Mouse (Mus musculus): Measurements from ENCODE around the gene Pnpla3. TPM values are rescaled to one million over a fixed set of nuclear protein-coding genes. Genes with fewer than 3 reads are reported as not detected.
"Not testable (repeated sequence)": the region's sequence is repeated elsewhere in the genome, so short reads cannot be mapped to it uniquely, and the experiment has no call there.

Pnpla3 gene
- total and polyA plus RNA-seq, 2 experiments: 2.6 to 10.6 TPM

- Histone ChIP-seq H3K36me3 (ENCODE audit: control insufficient read depth, insufficient read depth, low read length) (no peaks in the 10 kb centered on the region), H3K27ac (replicated peaks; ENCODE audit: insufficient read depth, low read depth, low read length) (no peak overlapping the region), H3K4me1 (ENCODE audit: control insufficient read depth, insufficient read depth, low read length) (peaks cover 10% of the 10 kb centered on the region), H3K27me3 (ENCODE audit: control insufficient read depth, insufficient read depth, low read length) (no peaks in the 10 kb centered on the region), H3K79me2 (ENCODE audit: control insufficient read depth, insufficient read depth, low read length) (no peaks in the 10 kb centered on the region), H3K9ac (ENCODE audit: low read depth, low read length) (no peak overlapping the region), H3K4me3 (ENCODE audit: insufficient read depth, low read depth, low read length) (no peak overlapping the region)
- DNase-seq (ENCODE audit: extremely low read depth, low read depth, low spot score): no peak
- 79% methylated on average over 12 of the region's 12 CpGs for WGBS
- no peak for TF ChIP-seq POLR2A (IDR thresholded peaks at IDR 0.05; ENCODE audit: extremely low read depth, insufficient read depth, low read length)
- no peak for TF ChIP-seq CTCF (IDR thresholded peaks at IDR 0.05; ENCODE audit: low read depth, low read length)
Measured at GRCm38 (mm10) chr15:84136473-84137415, 30.9 kb upstream of the Pnpla3 start.

- peak; percentile 89 for DNase-seq (ENCODE audit: extremely low read depth, low read depth, low spot score)
- no peak for TF ChIP-seq POLR2A (IDR thresholded peaks at IDR 0.05; ENCODE audit: extremely low read depth, insufficient read depth, low read length)
- TF ChIP-seq CTCF (IDR thresholded peaks at IDR 0.05; ENCODE audit: low read depth, low read length): no peak
- no peaks in the 10 kb centered on the region for H3K79me2 ChIP-seq (ENCODE audit: control insufficient read depth, insufficient read depth, low read length)
- H3K27ac ChIP-seq (replicated peaks; ENCODE audit: insufficient read depth, low read depth, low read length): no peak overlapping the region
- no peak overlapping the region for H3K4me3 ChIP-seq (ENCODE audit: insufficient read depth, low read depth, low read length)
- peaks cover 4% of the 10 kb centered on the region for H3K4me1 ChIP-seq (ENCODE audit: control insufficient read depth, insufficient read depth, low read length)
- H3K36me3 ChIP-seq (ENCODE audit: control insufficient read depth, insufficient read depth, low read length): no peaks in the 10 kb centered on the region
- WGBS: 28% methylated on average over 5 of the region's 5 CpGs
- H3K27me3 ChIP-seq (ENCODE audit: control insufficient read depth, insufficient read depth, low read length): no peaks in the 10 kb centered on the region
- H3K9ac ChIP-seq (ENCODE audit: low read depth, low read length): no peak overlapping the region
Measured at GRCm38 (mm10) chr15:84139592-84140005, 28.0 kb upstream of the Pnpla3 start.

DNA sequence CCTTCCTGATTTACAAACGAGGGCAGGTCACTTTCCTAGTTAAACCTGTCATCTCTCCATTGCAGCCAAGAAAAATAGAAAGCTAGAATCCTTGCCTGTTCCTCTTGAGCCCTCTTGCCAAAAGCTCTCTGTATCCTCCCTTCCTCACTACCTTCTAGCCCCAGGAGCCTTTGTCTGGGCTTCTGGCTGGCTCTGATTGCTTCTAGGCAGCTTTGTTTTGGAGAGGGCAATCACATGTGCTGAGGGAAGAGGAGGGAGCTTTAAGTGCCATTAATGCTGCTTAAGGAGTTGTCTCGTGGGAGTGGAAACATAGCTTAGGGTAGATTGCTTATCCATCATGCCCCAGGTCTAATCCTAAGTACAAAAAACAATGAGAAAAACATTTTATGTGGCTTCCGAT lies 27.5 kb upstream of the Pnpla3 start:
- 53% methylated on average over 3 of the region's 3 CpGs for whole genome bisulfite sequencing
- Histone ChIP-seq H3K79me2 (ENCODE audit: control insufficient read depth, insufficient read depth, low read length) (no peaks in the 10 kb centered on the region), H3K4me1 (ENCODE audit: control insufficient read depth, insufficient read depth, low read length) (peaks cover 4% of the 10 kb centered on the region), H3K27ac (replicated peaks; ENCODE audit: insufficient read depth, low read depth, low read length) (no peak overlapping the region), H3K27me3 (ENCODE audit: control insufficient read depth, insufficient read depth, low read length) (no peaks in the 10 kb centered on the region), H3K36me3 (ENCODE audit: control insufficient read depth, insufficient read depth, low read length) (no peaks in the 10 kb centered on the region), H3K9ac (ENCODE audit: low read depth, low read length) (no peak overlapping the region), H3K4me3 (ENCODE audit: insufficient read depth, low read depth, low read length) (no peak overlapping the region)
- DNase-seq (ENCODE audit: extremely low read depth, low read depth, low spot score): no peak
- TF ChIP-seq CTCF (IDR thresholded peaks at IDR 0.05; ENCODE audit: low read depth, low read length) (no peak), POLR2A (IDR thresholded peaks at IDR 0.05; ENCODE audit: extremely low read depth, insufficient read depth, low read length) (no peak)

- no peak overlapping the region for H3K9ac ChIP-seq (ENCODE audit: low read depth, low read length)
- DNase-seq (ENCODE audit: extremely low read depth, low read depth, low spot score): no peak
- H3K27me3 ChIP-seq (ENCODE audit: control insufficient read depth, insufficient read depth, low read length): no peaks in the 10 kb centered on the region
- whole genome bisulfite sequencing: 72% methylated on average over 5 of the region's 5 CpGs
- no peaks in the 10 kb centered on the region for H3K79me2 ChIP-seq (ENCODE audit: control insufficient read depth, insufficient read depth, low read length)
- H3K27ac ChIP-seq (replicated peaks; ENCODE audit: insufficient read depth, low read depth, low read length): no peak overlapping the region
- no peak overlapping the region for H3K4me3 ChIP-seq (ENCODE audit: insufficient read depth, low read depth, low read length)
- H3K36me3 ChIP-seq (ENCODE audit: control insufficient read depth, insufficient read depth, low read length): no peaks in the 10 kb centered on the region
- TF ChIP-seq POLR2A (IDR thresholded peaks at IDR 0.05; ENCODE audit: extremely low read depth, insufficient read depth, low read length) (no peak), CTCF (IDR thresholded peaks at IDR 0.05; ENCODE audit: low read depth, low read length) (no peak)
- peaks cover 4% of the 10 kb centered on the region for H3K4me1 ChIP-seq (ENCODE audit: control insufficient read depth, insufficient read depth, low read length)
Measured at GRCm38 (mm10) chr15:84140929-84141328, 26.7 kb upstream of the Pnpla3 start.

GRCm38 (mm10) chr15:84156158-84156557 lies 11.5 kb upstream of the Pnpla3 start:
- TF ChIP-seq POLR2A (IDR thresholded peaks at IDR 0.05; ENCODE audit: extremely low read depth, insufficient read depth, low read length) (no peak), CTCF (IDR thresholded peaks at IDR 0.05; ENCODE audit: low read depth, low read length) (no peak)
- H3K9ac ChIP-seq (ENCODE audit: low read depth, low read length): no peak overlapping the region
- H3K27ac ChIP-seq (replicated peaks; ENCODE audit: insufficient read depth, low read depth, low read length): no peak overlapping the region
- WGBS: 26% methylated on average over 2 of the region's 2 CpGs
- H3K79me2 ChIP-seq (ENCODE audit: control insufficient read depth, insufficient read depth, low read length): no peaks in the 10 kb centered on the region
- DNase-seq (ENCODE audit: extremely low read depth, low read depth, low spot score): peak; percentile 100
- H3K36me3 ChIP-seq (ENCODE audit: control insufficient read depth, insufficient read depth, low read length): no peaks in the 10 kb centered on the region
- H3K4me1 ChIP-seq (ENCODE audit: control insufficient read depth, insufficient read depth, low read length): peaks cover 2% of the 10 kb centered on the region; the same call in 1 of the 2 replicates
- H3K27me3 ChIP-seq (ENCODE audit: control insufficient read depth, insufficient read depth, low read length): no peaks in the 10 kb centered on the region
- H3K4me3 ChIP-seq (ENCODE audit: insufficient read depth, low read depth, low read length): no peak overlapping the region

GRCm38 (mm10) chr15:84157530-84157929 lies 10.1 kb upstream of the Pnpla3 start:
- not testable (repeated sequence) for H3K36me3 ChIP-seq (ENCODE audit: control insufficient read depth, insufficient read depth, low read length); H3K9ac ChIP-seq (ENCODE audit: low read depth, low read length); H3K27me3 ChIP-seq (ENCODE audit: control insufficient read depth, insufficient read depth, low read length); H3K4me1 ChIP-seq (ENCODE audit: control insufficient read depth, insufficient read depth, low read length); DNase-seq (ENCODE audit: extremely low read depth, low read depth, low spot score); H3K79me2 ChIP-seq (ENCODE audit: control insufficient read depth, insufficient read depth, low read length); H3K4me3 ChIP-seq (ENCODE audit: insufficient read depth, low read depth, low read length); H3K27ac ChIP-seq (replicated peaks; ENCODE audit: insufficient read depth, low read depth, low read length)
- 93% methylated on average over 6 of the region's 6 CpGs for WGBS

Data from liver, adult 2 months (tissue).